Mouse (Mus musculus) frontal cortex, postnatal 10 days (tissue): ENCODE measurements at regions not wholly inside any gene's neighbourhood (a gene's known extent, or its start where the extent isn't known, plus 50 kb on each side); places are given as distances from the start of the nearest gene placed in this dataset.

Experiments used
- DNase-seq, 2 experiments: peaks; one replicate each; pipeline ENCODE4 v3.0.0; 2022; ENCODE audit warnings: low spot score in 2 of 2, mixed read lengths in 1 of 2

DNA sequence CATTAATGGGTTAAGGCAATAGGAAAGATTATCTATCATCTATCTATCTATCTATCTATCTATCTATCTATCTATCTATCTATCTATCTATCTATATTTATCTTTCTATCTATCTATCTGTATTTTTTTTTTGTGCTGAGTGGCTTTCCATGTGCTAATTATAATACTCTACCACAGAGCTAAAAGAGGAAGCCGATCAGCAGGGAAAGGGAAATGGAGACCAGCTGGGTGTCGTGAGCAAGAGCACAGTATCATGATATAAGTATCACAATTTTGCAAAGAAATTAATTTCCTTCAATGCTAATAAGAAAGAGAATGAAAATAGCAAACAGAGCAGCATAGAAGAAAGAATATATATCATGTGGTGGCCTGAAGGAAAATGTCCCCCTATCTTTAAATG lies 69.6 kb downstream of the Cldn1 start:
- no peak for DNase-seq

DNA sequence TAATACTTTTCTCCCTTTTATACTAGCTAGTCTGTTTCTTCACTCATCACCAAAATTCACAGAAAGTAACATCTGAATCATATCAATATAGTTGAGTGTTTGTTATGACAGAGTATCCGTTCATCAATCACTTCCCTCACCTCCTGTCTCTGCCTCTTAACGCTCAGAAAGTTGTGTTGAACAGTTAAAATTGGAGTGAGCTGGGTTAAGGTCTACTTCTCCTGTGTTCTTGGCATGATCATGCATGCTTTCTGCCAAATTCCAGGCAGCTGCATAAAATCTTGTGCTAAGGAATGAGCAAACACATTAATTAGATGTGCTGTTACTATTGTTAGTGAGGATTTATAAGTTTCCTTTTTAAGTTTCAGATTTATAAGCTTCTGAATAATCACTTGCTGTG lies 79.9 kb downstream of the Cldn1 start:
- no peak for DNase-seq

GRCm38 (mm10) chr16:26285627-26286026 lies 86.0 kb downstream of the Cldn1 start:
- DNase-seq: no peak

DNA sequence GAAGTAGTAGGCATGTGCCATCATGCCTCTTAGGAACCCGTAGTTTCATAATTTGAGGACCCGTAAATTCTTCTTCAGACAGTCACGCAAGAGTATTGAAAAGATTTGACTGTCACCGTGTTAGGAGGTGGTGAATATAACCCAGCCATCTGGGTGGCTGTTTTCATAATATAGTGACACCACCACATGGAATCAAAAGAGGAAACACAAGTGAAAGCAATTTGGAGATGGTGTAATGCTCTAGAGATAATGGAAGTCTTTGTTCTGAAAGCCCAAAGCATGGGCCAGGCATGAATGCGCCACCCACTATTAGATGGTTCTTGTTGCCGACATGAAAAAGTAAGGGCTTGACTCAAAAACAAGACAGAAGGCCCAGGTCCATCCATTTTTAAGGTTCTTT lies 86.9 kb downstream of the Cldn1 start:
- no peak for DNase-seq

- DNase-seq: no peak
These were observed 89.2 kb downstream of the Cldn1 start for GRCm38 (mm10) chr16:26282418-26282817.

DNA sequence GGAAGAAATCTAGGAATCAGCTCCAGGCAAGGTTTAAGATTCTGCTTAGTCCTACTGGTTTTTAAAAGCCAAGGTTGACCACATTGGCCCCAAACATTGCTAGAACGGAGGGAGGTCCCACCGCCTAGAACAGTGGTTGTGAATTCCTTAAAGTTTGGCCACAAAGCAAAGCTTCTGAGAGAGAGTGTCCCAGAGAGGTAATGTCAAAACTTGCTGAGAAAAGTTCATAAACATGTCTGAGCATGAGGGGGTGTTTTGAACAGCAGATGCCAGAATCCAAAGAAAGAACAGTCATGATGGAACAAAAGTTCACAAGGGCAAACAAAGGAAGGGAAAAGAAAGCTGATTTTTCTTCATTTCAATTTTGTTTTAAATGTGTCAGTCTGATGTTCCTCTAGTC lies 90.1 kb downstream of the Cldn1 start:
- no peak for DNase-seq

- DNase-seq: no peak
These were observed 94.9 kb downstream of the Cldn1 start for GRCm38 (mm10) chr16:26276789-26277188.

DNA sequence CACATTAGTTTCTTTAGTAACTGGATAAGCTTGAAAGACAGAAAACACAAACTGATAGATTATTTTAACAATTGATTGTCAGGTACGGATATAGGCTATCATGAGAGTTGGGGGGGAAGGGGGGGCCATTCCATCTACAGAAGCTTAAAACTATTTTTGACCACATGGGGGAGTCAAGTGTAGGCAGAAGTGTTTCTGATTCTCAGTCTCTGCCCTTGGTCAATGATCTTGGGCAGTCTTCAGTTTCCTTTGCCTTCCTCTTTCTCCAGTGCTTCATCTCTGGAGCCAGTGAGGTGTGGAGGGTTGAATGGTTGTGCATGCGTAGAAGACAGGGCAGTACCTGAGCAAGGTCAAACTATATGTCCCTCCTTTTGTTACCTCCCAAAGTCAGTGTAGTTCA lies 118.8 kb downstream of the Cldn1 start:
- DNase-seq: no peak

DNA sequence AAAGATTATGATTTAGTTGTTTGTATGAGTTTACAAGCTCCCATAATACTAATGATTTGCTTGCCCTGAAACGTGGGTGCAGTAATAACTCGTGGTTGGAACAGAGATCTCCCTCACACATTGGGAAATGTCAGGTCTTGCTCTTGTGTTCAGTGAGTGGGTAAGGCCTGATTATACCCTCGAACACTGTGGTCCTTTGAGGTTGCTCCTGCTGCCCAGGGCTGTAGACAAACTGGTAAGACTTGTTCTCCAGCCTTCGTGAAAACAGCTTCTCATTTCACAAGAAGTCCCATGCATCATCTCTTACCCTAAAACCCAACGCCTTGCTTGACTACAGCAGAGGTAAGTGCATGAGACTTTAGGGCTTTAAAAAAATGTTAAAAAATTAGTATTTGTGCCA lies 119.9 kb downstream of the Cldn1 start:
- DNase-seq: no peak

- DNase-seq: no peak
These were observed 120.6 kb downstream of the Cldn1 start for GRCm38 (mm10) chr16:26251027-26251426.

GRCm38 (mm10) chr16:26248939-26249338 lies 122.7 kb downstream of the Cldn1 start:
- DNase-seq: no peak

DNA sequence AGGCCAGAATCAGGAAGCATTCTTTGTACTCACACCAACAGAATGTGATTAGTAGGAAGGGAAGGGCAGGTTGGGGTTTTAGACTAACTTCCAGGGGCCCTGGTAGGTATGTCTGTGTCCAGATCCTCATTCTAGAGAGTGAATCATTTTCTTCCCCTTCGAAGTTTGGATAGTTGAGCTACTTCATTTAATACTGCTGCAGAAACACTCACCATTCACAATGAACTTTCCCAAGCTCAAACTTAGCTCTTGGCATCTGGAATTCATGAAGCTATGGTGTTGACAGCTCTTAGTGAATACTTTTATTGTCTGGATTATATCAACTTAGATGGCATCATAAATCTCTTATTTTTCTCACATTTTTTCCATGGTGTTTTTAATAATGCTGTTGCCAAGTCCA lies 123.7 kb downstream of the Cldn1 start:
- no peak for DNase-seq

DNA sequence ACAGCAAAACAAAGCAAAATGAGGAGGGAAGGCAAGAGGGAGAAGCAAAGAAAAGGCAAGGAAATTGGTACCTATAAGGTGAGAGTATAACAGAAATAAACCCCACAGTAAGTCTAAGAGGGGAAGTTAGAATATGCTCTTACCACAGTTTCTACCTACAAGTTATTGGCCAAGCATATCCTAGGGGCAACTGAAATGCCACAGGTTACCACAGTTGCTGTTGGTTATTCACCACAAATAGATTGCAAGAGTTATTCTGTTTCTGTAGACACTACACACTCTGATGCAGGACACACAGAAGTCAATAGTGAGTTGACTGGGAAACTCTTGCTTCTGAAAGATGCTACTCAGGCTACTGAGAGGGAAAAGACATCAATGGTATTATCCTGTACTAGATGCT lies 129.7 kb upstream of the P3h2 start:
- DNase-seq: no peak

- DNase-seq: peak; percentile 50 to 82
These were observed 128.5 kb upstream of the P3h2 start for GRCm38 (mm10) chr16:26234113-26234512.

GRCm38 (mm10) chr16:26231110-26231509 lies 125.5 kb upstream of the P3h2 start:
- no peak for DNase-seq

DNA sequence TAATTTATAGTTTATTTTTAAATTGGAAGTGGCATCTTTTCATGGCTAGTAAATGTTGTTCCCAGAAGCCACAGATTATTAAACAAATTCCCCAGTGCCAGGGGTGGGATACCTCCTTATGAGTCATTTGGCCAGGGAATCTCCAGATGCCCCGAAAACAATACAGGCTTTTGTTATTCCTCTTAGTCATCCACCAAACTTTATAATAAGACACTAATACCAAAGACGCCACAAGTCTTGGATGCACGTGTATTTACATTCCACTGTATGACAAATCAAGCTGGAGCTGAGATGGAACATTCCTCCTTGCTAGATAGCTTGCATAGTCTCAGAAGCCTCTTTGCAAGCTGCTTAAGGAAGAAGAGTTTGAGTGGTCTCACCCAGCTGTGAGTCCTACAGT lies 105.8 kb upstream of the P3h2 start:
- DNase-seq: no peak

DNA sequence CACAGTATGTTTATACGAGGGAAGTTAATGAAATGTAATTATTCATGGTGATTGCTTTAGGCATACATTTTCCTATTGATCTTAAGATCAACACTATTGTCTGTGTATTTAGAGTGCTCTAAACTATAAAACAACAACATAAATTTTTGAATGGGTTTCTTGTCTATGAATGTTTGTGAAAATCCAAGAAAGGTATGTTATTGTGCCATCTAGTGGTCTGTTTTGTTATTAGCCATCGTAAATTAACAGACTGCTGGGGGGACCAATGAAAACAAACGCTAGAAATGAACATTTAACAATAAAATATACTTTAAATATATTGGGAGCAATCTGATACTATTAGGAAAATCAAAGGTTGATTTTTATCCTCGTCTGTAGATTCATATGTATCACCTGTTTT lies 93.5 kb upstream of the P3h2 start:
- no peak for DNase-seq

DNA sequence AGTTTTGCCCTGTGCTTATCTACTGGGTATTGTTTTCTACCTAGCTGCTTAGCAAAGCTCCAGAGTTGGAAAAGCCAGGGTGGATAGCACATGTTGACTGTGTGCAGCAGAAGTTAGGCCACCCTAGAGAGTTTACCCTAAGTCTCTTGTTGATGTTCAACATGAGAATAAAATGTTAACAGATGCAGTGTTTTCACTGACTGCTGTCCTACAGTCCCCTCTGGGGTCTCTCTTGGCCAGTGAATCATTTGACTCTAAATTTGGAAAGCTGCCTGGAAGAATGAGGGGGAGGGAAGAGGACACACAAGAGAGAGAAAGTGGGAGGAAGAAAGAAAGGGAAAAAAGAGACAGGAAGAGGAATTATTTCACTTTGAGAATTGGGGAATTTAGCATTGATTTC lies 90.8 kb upstream of the P3h2 start:
- no peak for DNase-seq

GRCm38 (mm10) chr16:26185288-26186281 lies 80.0 kb upstream of the P3h2 start:
- no peak for DNase-seq

DNA sequence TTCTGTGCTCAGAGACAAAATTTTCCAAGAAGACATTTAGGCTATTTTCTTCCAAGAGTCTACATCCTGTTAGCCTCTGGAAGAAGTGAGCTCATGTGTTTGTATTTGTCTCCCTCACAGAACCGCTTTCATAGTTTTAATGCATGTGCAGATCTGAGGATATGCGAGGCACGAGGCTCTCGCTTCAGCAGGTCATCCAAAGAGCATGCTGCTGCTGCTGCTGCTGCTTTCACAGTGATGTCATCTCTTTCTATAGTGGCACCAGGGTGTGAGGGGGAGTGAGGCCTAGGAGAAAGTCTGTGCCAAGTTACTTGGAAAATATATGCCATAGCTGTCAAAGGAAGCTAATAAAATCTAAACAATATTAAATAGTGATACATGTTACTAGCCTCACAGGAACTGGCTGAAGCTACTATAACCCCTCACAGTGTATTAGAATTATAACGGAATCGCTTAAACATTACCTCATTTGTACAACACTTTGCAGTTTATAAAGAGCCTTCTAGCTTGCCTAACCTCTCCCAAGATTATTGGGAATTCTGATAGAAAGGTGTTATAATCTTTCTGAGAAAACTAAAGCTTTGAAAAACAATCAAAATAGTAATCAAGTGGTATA lies 79.2 kb upstream of the P3h2 start:
- no peak for DNase-seq

DNA sequence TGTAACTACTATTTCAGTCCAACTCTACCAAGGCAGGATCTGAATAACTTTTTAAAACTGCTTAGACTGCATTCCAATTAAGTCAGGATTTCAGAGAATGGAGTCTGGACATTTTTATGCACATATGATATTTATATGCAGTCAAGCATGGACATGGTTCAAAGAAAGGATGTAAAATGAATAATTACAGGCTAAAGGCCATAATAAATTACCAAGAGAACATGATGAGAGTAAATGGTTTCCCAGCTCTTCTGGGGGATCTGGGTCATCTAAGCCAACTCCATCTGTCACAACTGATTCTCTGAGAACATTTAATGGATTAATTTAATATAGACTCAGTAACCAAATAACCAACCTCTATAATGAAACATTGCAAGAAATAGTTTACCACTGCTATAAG lies 77.9 kb upstream of the P3h2 start:
- DNase-seq: no peak

GRCm38 (mm10) chr16:26181716-26182115 lies 76.1 kb upstream of the P3h2 start:
- no peak for DNase-seq

- no peak for DNase-seq
These were observed 65.9 kb upstream of the P3h2 start for GRCm38 (mm10) chr16:26171441-26171840.
